Mouse (Mus musculus): ENCODE results near the gene Prima1. TPM values are rescaled to one million over a fixed set of nuclear protein-coding genes. Genes with fewer than 3 reads are reported as not detected.

Gene Prima1
- polyA plus RNA-seq, 1 experiment: not detected

DNA sequence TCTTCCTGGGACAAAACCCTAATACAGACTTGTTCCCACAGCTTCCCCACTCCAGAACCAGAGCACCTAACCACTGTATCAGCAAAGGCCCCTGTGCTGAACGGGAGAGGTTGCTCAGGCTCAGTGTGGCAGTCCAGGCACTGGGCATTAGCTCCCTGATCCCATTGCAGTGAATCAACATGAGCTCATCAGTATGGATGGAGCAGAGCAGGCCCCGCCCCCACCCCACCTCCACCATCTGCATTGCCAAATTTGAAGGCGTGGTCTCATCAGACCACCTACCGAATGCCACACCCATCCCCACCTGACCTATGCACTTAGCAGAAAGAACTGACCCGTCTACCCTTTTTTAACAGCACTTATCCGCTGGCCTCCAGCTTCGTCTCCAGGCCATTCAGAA lies 58.9 kb downstream of the Prima1 start:
- Histone ChIP-seq H3ac (ENCODE audit: control insufficient read depth, insufficient read length) (no peak overlapping the region), H3K4me3 (no peak overlapping the region), H3K79me2 (ENCODE audit: control insufficient read depth, insufficient read depth) (no peaks in the 10 kb centered on the region), H3K36me3 (ENCODE audit: control insufficient read depth, insufficient read depth) (no peaks in the 10 kb centered on the region), H3K27me3 (ENCODE audit: control insufficient read depth, insufficient read depth, insufficient read length) (no peaks in the 10 kb centered on the region), H3K4me2 (ENCODE audit: low read depth) (no peak overlapping the region)
- TF ChIP-seq USF1 (IDR thresholded peaks at IDR 0.05; ENCODE audit: low read depth) (no peak), CEBPB (IDR thresholded peaks at IDR 0.05; ENCODE audit: insufficient read depth, poor library complexity, severe bottlenecking) (no peak), MYOD1 (IDR thresholded peaks at IDR 0.05; ENCODE audit: control insufficient read depth in 1 of 3, insufficient read length in 2 of 3, low read depth in 2 of 3) (no peak), TCF12 (IDR thresholded peaks at IDR 0.05; ENCODE audit: insufficient read depth, poor library complexity, severe bottlenecking) (no peak), SRF (IDR thresholded peaks at IDR 0.05; ENCODE audit: control insufficient read depth, insufficient read length, low read depth) (no peak), POLR2A (IDR thresholded peaks at IDR 0.05; ENCODE audit: insufficient read length, low read depth) (no peak), MYOG (IDR thresholded peaks at IDR 0.05; ENCODE audit: control insufficient read depth in 1 of 3, insufficient read depth in 1 of 3, insufficient read length in 2 of 3, low read depth in 2 of 3) (no peak), REST (IDR thresholded peaks at IDR 0.05; ENCODE audit: insufficient read depth, insufficient read length) (no peak), E2F4 (IDR thresholded peaks at IDR 0.05; ENCODE audit: insufficient read depth) (no peak), TCF3 (IDR thresholded peaks at IDR 0.05; ENCODE audit: insufficient read length, low read depth) (no peak), MAX (IDR thresholded peaks at IDR 0.05; ENCODE audit: low read depth) (no peak), POLR2AphosphoS2 (IDR thresholded peaks at IDR 0.05; ENCODE audit: insufficient read length, low read depth) (no peak)

DNA sequence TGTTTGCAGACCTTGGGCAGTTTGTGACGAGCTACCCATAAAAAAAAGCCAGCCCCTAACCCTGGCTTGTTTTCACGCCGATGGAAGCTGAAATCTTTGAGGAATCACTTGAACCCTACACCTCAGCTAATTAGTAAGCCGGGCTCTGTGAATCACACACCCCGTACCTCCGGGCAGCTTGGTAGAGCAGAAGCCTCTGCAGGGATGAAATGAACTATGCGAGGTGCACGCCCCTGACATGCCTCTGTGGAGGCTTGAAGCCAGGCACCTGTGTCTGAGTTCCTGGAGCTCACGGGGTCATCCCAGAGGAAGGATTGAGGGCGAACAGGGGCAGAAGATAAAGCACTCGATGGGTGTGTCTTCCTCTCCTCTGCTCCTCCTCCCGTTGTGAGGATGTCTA lies 73.1 kb downstream of the Prima1 start:
- H3K36me3 ChIP-seq (ENCODE audit: control insufficient read depth, insufficient read depth): no peaks in the 10 kb centered on the region
- peaks cover 5% of the 10 kb centered on the region for H3K27me3 ChIP-seq (ENCODE audit: control insufficient read depth, insufficient read depth, insufficient read length)
- TF ChIP-seq SRF (IDR thresholded peaks at IDR 0.05; ENCODE audit: control insufficient read depth, insufficient read length, low read depth) (no peak), CEBPB (IDR thresholded peaks at IDR 0.05; ENCODE audit: insufficient read depth, poor library complexity, severe bottlenecking) (no peak), MYOD1 (IDR thresholded peaks at IDR 0.05; ENCODE audit: control insufficient read depth in 1 of 3, insufficient read length in 2 of 3, low read depth in 2 of 3) (no peak), TCF12 (IDR thresholded peaks at IDR 0.05; ENCODE audit: insufficient read depth, poor library complexity, severe bottlenecking) (no peak), REST (IDR thresholded peaks at IDR 0.05; ENCODE audit: insufficient read depth, insufficient read length) (no peak), POLR2A (IDR thresholded peaks at IDR 0.05; ENCODE audit: insufficient read length, low read depth) (no peak), POLR2AphosphoS2 (IDR thresholded peaks at IDR 0.05; ENCODE audit: insufficient read length, low read depth) (no peak), TCF3 (IDR thresholded peaks at IDR 0.05; ENCODE audit: insufficient read length, low read depth) (no peak), MYOG (IDR thresholded peaks at IDR 0.05; ENCODE audit: control insufficient read depth in 1 of 3, insufficient read depth in 1 of 3, insufficient read length in 2 of 3, low read depth in 2 of 3) (no peak), MAX (IDR thresholded peaks at IDR 0.05; ENCODE audit: low read depth) (no peak), E2F4 (IDR thresholded peaks at IDR 0.05; ENCODE audit: insufficient read depth) (no peak), USF1 (IDR thresholded peaks at IDR 0.05; ENCODE audit: low read depth) (no peak)
- no peak overlapping the region for H3K4me2 ChIP-seq (ENCODE audit: low read depth)
- no peaks in the 10 kb centered on the region for H3K79me2 ChIP-seq (ENCODE audit: control insufficient read depth, insufficient read depth)
- no peak overlapping the region for H3ac ChIP-seq (ENCODE audit: control insufficient read depth, insufficient read length)
- no peak overlapping the region for H3K4me3 ChIP-seq

DNA sequence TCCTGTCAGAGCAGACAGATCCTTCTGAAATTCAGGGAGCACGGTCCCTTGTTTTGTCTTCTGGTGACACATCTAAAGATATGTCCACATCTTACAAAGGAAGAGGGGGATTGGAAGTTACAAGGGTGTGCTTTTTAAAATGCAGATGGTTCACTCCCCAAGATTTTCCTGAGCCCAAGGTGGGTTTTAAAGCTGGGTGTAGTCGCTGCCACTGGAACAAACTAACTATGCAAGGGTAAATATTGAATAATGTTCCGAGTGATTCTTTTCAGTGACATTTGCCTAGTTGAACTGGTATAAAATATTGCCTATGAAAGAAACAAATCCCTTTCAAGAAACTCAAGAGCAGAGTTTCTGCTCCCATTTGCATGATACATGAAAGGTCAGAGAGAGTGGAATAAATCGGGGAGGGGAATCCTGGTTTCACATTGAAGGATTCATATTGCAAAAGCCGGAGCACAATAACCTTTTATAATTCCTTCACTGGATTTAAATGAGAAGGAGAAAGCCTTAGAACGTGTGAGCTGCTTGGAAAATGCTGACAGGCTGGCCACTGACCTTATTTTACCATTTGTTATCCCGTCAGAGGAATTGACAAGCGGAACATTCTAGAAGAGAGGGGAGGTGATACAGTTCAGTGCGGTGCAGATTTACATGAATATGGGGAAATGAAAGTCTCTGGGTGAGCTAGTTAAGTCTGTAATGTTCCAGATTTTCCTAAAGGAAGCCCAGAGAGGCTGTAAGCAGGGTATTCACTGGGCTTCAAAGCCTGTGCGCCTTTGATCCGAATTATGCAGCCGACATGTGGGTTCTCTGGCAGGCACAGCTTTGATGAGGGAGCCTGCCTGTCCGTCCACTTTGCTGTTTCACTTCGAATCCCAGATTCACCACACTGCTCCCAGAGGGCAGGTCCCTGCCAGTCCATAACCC lies 77.6 kb downstream of the Prima1 start:
- Histone ChIP-seq H3K27me3 (ENCODE audit: control insufficient read depth, insufficient read depth, insufficient read length) (peaks cover 5% of the 10 kb centered on the region), H3ac (ENCODE audit: control insufficient read depth, insufficient read length) (no peak overlapping the region), H3K36me3 (ENCODE audit: control insufficient read depth, insufficient read depth) (no peaks in the 10 kb centered on the region), H3K4me2 (ENCODE audit: low read depth) (no peak overlapping the region), H3K79me2 (ENCODE audit: control insufficient read depth, insufficient read depth) (no peaks in the 10 kb centered on the region), H3K4me3 (no peak overlapping the region)
- TF ChIP-seq MYOD1 (IDR thresholded peaks at IDR 0.05; ENCODE audit: control insufficient read depth in 1 of 3, insufficient read length in 2 of 3, low read depth in 2 of 3) (no peak), E2F4 (IDR thresholded peaks at IDR 0.05; ENCODE audit: insufficient read depth) (no peak), REST (IDR thresholded peaks at IDR 0.05; ENCODE audit: insufficient read depth, insufficient read length) (no peak), MAX (IDR thresholded peaks at IDR 0.05; ENCODE audit: low read depth) (no peak), MYOG (IDR thresholded peaks at IDR 0.05; ENCODE audit: control insufficient read depth in 1 of 3, insufficient read depth in 1 of 3, insufficient read length in 2 of 3, low read depth in 2 of 3) (no peak), USF1 (IDR thresholded peaks at IDR 0.05; ENCODE audit: low read depth) (no peak)

DNA sequence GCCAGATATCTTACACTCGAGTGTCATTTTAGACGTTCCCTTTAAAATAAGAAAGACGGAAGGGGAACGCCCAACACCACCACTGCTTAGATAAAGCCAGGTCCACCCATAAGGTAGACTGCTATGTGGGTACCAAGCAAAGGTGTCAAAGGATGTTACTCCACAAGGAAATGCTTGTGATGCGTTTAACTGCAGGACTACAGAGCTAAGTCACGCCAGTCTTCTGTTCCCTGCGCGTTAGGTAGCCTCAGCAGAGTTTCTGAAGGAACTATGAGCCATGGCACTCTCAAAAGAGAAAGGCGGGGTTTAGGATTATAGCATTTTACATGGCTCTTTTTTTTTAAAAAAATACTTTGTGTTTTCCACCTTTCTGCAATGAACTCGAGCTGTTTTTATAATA lies 78.4 kb downstream of the Prima1 start:
- H3ac ChIP-seq (ENCODE audit: control insufficient read depth, insufficient read length): no peak overlapping the region
- H3K36me3 ChIP-seq (ENCODE audit: control insufficient read depth, insufficient read depth): no peaks in the 10 kb centered on the region
- H3K4me2 ChIP-seq (ENCODE audit: low read depth): no peak overlapping the region
- H3K27me3 ChIP-seq (ENCODE audit: control insufficient read depth, insufficient read depth, insufficient read length): peaks cover 5% of the 10 kb centered on the region
- H3K4me3 ChIP-seq: no peak overlapping the region
- no peaks in the 10 kb centered on the region for H3K79me2 ChIP-seq (ENCODE audit: control insufficient read depth, insufficient read depth)
- no peak for TF ChIP-seq MAX (IDR thresholded peaks at IDR 0.05; ENCODE audit: low read depth)
- no peak for TF ChIP-seq MYOG (IDR thresholded peaks at IDR 0.05; ENCODE audit: control insufficient read depth in 1 of 3, insufficient read depth in 1 of 3, insufficient read length in 2 of 3, low read depth in 2 of 3)
- no peak for TF ChIP-seq USF1 (IDR thresholded peaks at IDR 0.05; ENCODE audit: low read depth)
- TF ChIP-seq POLR2A (IDR thresholded peaks at IDR 0.05; ENCODE audit: insufficient read length, low read depth): no peak
- no peak for TF ChIP-seq TCF3 (IDR thresholded peaks at IDR 0.05; ENCODE audit: insufficient read length, low read depth)
- no peak for TF ChIP-seq TCF12 (IDR thresholded peaks at IDR 0.05; ENCODE audit: insufficient read depth, poor library complexity, severe bottlenecking)
- TF ChIP-seq POLR2AphosphoS2 (IDR thresholded peaks at IDR 0.05; ENCODE audit: insufficient read length, low read depth): no peak
- TF ChIP-seq E2F4 (IDR thresholded peaks at IDR 0.05; ENCODE audit: insufficient read depth): no peak
- TF ChIP-seq MYOD1 (IDR thresholded peaks at IDR 0.05; ENCODE audit: control insufficient read depth in 1 of 3, insufficient read length in 2 of 3, low read depth in 2 of 3): no peak
